Mouse (Mus musculus) heart, embryonic 14.5 days (tissue): ENCODE measurements at regions not wholly inside any gene's neighbourhood (a gene's known extent, or its start where the extent isn't known, plus 50 kb on each side); places are given as distances from the start of the nearest gene placed in this dataset.
"Not testable (repeated sequence)": the region's sequence is repeated elsewhere in the genome, so short reads cannot be mapped to it uniquely, and the experiment has no call there.

Experiments used
- ATAC-seq: fragments of 200-750 bp; cut with Nextera tagmentation; 2 replicates; pipeline ENCODE4 v1.8.0; 2017; ENCODE audit warnings: low read depth, moderate TSS enrichment; ENCODE audit not compliant: insufficient number of reproducible peaks, insufficient read depth, low FRiP score
- H3K27ac ChIP-seq, 2 experiments: fragments of 200-500 bp in 1 of 2; fragments of 300-500 bp in 1 of 2; sonication (generic) in 1 of 2; replicated peaks in 1 of 2; 2 replicates each; pipeline ENCODE4 v1.5.1; 2012 to 2014; ENCODE audit warnings: low read depth in 2 of 2, low read length in 2 of 2, control low read depth in 1 of 2, mild to moderate bottlenecking in 1 of 2, mixed read lengths in 1 of 2; ENCODE audit not compliant: control insufficient read depth in 1 of 2, insufficient read depth in 1 of 2
- H3K27me3 ChIP-seq: fragments of 300-500 bp; sonication (generic); 2 replicates; pipeline ENCODE4 v1.6.1; 2014; ENCODE audit warnings: mild to moderate bottlenecking, low read length, control low read depth; ENCODE audit not compliant: control insufficient read depth, insufficient read depth
- H3K36me3 ChIP-seq: fragments of 300-500 bp; sonication (generic); 2 replicates; pipeline ENCODE4 v1.6.1; 2014; ENCODE audit warnings: mild to moderate bottlenecking, control low read depth, low read length, mixed read lengths; ENCODE audit not compliant: control insufficient read depth, insufficient read depth
- H3K4me1 ChIP-seq, 2 experiments: fragments of 200-500 bp in 1 of 2; fragments of 300-500 bp in 1 of 2; sonication (generic) in 1 of 2; 2 replicates each; pipeline ENCODE4 v1.6.1; 2012 to 2014; ENCODE audit warnings: low read length in 2 of 2, control low read depth in 1 of 2, mixed read lengths in 1 of 2; ENCODE audit not compliant: control insufficient read depth in 2 of 2, insufficient read depth in 2 of 2
- H3K4me2 ChIP-seq: fragments of 300-500 bp; sonication (generic); 2 replicates; pipeline ENCODE4 v1.6.1; 2014; ENCODE audit warnings: mild to moderate bottlenecking, low read length
- H3K4me3 ChIP-seq, 2 experiments: fragments of 200-500 bp in 1 of 2; fragments of 300-500 bp in 1 of 2; sonication (generic) in 1 of 2; 2 replicates each; pipeline ENCODE4 v1.5.1; 2012 to 2014; ENCODE audit warnings: low read length in 2 of 2, mild to moderate bottlenecking in 2 of 2, control low read depth in 1 of 2, low read depth in 1 of 2, moderate library complexity in 1 of 2; ENCODE audit not compliant: control insufficient read depth in 1 of 2, insufficient read depth in 1 of 2
- H3K9ac ChIP-seq: fragments of 300-500 bp; sonication (generic); 2 replicates; pipeline ENCODE4 v1.6.1; 2014; ENCODE audit warnings: mild to moderate bottlenecking, low read length
- H3K9me3 ChIP-seq: fragments of 300-500 bp; sonication (generic); 2 replicates; pipeline ENCODE4 v1.6.1; 2016; ENCODE audit warnings: low read length, control low read depth; ENCODE audit not compliant: control insufficient read depth
- WGBS: fragments of 180-500 bp; shearing (Covaris S2); extraction: QIAGEN DNeasy Blood & Tissue Kit; methylation state at CpG from one replicate; pipeline ENCODE4 v1.1.7; 2014; 5-methylcytosine and 5-hydroxymethylcytosine counted together

DNA sequence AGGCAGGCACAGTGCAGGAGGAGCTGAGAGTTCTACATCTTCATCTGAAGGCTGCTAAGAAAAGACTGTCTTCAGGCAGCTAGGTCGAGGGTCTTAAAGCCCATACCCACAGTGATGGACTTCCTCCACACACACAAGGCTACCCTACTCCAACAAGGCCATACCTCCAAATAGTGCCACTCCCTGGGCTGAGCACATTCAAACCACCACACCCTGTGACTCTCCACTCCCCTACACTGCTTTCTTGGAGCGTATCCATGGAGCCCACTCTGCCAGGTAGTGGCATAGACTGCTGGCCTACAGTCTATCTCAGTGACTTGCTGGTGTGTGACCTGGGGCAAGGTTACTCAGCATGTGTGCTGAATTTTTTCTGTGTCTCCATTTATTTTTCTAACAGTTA lies 88.0 kb downstream of the Elovl4 start:
- peaks cover 7 to 16% of the 10 kb centered on the region in 2 experiments for H3K4me1 ChIP-seq
- WGBS: 87% methylated on average over 2 of the region's 2 CpGs
- not testable (repeated sequence) for H3K9me3 ChIP-seq, ATAC-seq, H3K4me3 ChIP-seq, H3K27me3 ChIP-seq, H3K36me3 ChIP-seq, H3K4me2 ChIP-seq, H3K27ac ChIP-seq, H3K9ac ChIP-seq

DNA sequence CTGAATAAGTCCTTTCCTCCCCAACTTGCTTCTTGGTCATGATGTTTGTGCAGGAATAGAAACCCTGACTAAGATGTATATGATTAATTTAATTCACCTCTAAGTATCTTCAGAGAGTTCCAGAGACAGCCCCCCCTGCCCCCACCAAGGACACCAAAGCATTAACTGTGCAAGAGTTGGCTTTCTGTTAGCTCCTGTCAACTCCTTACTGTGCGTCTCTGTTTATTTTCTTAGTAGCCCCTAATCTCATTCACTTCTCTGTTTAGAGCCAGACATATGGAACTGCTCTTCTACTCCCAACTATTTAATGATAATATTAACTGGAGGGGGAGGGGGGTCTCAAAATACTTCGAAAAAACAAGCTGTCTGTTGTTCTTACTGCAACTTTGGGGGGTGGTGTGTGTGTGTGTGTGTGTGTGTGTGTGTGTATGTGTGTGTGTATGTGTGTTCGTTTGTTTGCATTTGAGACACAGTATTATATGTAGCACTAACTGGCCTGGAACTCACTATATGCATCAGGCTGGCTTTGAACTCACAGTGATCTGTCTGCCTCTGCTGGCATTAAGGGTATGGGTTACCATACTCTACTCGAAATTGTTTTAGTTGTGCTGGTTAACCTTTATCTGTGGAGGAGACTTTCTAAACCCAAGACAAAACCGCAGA lies 89.8 kb downstream of the Elovl4 start:
- WGBS: 44% methylated on average over 5 of the region's 5 CpGs

DNA sequence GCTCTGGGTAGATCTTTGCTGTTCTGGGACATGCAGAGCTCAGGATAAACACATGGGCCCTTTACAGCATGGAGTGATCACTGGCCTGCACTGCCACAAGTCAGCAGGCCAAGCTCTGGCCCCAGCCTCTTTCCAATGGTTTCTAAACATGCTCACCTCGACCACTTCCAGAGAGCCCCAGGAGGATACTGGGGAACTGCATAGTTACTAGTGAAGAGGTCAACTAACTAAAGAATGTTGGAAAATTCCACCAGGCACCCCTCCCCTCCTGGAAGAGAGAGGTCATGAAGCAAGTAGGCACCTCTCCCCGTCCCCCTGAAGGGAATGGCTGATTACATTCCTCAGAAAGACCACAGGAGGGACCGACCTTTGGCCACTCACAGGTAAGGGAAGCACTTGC lies 98.7 kb downstream of the Elovl4 start:
- WGBS: 52% methylated on average over 3 of the region's 3 CpGs
- no peak for ATAC-seq
- H3K36me3 ChIP-seq: no peaks in the 10 kb centered on the region
- no peak overlapping the region for H3K4me2 ChIP-seq
- no peak overlapping the region for H3K27ac ChIP-seq
- H3K27me3 ChIP-seq: no peaks in the 10 kb centered on the region
- no peak overlapping the region for H3K4me3 ChIP-seq
- no peaks in the 10 kb centered on the region for H3K4me1 ChIP-seq
- no peaks in the 10 kb centered on the region for H3K9me3 ChIP-seq
- no peak overlapping the region for H3K9ac ChIP-seq

More for the DNA sequence above, 89.8 kb downstream of the Elovl4 start:
- no peaks in the 10 kb centered on the region for H3K9me3 ChIP-seq
- peak; percentile 78; the same call in 1 of the 2 replicates for ATAC-seq
- no peak overlapping the region for H3K4me3 ChIP-seq
- no peaks in the 10 kb centered on the region for H3K27me3 ChIP-seq
- H3K27ac ChIP-seq: peak overlapping the region; percentile 2 to 30; a peak in 1 of 4 replicates
- no peak overlapping the region for H3K4me2 ChIP-seq
- H3K36me3 ChIP-seq: no peaks in the 10 kb centered on the region
- peaks cover 7 to 16% of the 10 kb centered on the region in 2 experiments for H3K4me1 ChIP-seq
- no peak overlapping the region for H3K9ac ChIP-seq

DNA sequence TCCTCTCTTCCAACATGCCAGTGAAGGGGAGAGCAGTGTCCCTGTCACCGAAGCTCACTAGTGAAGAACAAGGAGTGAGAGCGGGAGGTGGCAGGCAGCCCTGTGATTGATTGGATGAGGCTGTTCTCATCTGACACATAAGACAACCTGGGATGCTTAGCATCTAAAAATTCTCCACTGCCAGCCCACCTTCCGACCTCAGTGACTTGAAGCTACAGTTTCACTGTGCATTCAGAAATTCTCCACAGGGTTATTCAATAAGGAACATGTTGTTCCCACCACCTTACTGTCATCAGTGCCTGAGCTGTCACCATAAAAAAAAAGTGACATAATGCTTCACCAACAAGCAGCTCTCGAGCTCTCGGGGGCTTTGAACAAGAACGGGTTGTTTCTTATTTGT lies 100.0 kb downstream of the Elovl4 start:
- Histone ChIP-seq H3K4me1 (no peaks in the 10 kb centered on the region), H3K4me3 (no peak overlapping the region), H3K9ac (no peak overlapping the region), H3K27ac (no peak overlapping the region), H3K27me3 (no peaks in the 10 kb centered on the region), H3K36me3 (no peaks in the 10 kb centered on the region), H3K9me3 (no peaks in the 10 kb centered on the region), H3K4me2 (no peak overlapping the region)
- 73% methylated on average over 6 of the region's 6 CpGs for WGBS
- no peak for ATAC-seq

DNA sequence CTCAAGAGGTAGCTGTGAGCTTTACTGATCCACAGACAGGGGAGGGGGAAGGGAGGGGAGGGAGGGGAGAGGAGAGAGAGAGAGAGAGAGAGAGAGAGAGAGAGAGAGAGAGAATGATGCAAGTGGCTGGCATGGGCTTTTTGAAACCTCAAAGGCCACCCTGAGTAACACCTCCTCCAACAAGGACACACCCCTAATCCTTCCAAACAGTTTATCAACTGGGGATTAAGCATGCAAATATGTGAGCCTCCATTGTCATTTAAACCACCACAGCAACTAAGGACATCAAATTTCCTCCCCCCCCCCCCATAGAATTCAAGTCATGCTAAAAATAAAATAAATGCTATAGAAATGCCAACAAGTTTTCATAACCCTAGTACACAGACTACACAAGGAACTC lies 101.9 kb downstream of the Elovl4 start:
- no peaks in the 10 kb centered on the region for H3K4me1 ChIP-seq
- no peak overlapping the region for H3K4me2 ChIP-seq
- no peaks in the 10 kb centered on the region for H3K27me3 ChIP-seq
- no peak overlapping the region for H3K4me3 ChIP-seq
- H3K27ac ChIP-seq: no peak overlapping the region
- no peak overlapping the region for H3K9ac ChIP-seq
- no peak for ATAC-seq
- H3K9me3 ChIP-seq: no peaks in the 10 kb centered on the region
- H3K36me3 ChIP-seq: no peaks in the 10 kb centered on the region

DNA sequence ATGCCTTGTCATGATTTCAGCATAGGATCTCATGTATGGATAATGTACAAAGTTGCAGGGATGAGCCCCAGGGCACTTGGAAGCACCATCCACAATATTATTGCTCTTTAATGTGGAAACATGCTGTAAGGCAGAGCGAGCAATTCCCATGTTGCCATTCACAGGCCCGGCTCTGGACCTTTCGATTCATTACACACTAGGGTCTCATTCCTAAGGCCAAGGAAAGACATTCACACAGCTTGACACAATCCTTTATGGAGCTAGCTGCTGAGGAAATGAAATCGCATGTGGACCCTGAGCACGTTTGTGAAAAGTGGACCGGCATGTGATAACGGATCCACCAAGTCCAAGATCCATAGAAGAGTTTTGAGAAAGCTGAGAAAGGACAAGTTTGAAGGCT lies 105.2 kb downstream of the Elovl4 start:
- Histone ChIP-seq H3K4me3 (no peak overlapping the region), H3K27ac (no peak overlapping the region), H3K9ac (no peak overlapping the region), H3K9me3 (no peaks in the 10 kb centered on the region), H3K27me3 (no peaks in the 10 kb centered on the region), H3K36me3 (no peaks in the 10 kb centered on the region), H3K4me2 (no peak overlapping the region), H3K4me1 (no peaks in the 10 kb centered on the region)
- WGBS: 89% methylated on average over 7 of the region's 7 CpGs
- ATAC-seq: no peak

DNA sequence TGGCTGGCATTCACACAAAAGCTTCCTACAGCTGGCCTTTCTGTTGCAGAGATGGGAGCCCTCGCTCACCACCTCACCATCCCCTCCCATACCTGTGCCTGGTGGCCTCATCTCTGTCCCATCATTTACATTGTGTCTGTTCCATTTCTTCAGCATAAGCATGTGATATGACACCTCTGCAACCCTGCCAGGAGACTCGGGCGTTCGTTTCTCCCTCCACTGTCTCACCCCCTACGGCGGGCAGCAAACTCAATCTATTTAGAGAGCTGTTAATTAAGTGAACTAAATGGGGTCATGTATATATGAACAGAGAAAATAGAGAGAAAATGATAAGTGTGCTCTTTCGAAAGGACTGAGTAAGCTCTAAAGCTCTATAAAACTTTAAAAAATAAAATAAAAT lies 106.0 kb downstream of the Elovl4 start:
- Histone ChIP-seq H3K4me1 (no peaks in the 10 kb centered on the region), H3K36me3 (no peaks in the 10 kb centered on the region), H3K27me3 (no peaks in the 10 kb centered on the region), H3K4me2 (no peak overlapping the region), H3K9me3 (no peaks in the 10 kb centered on the region), H3K27ac (no peak overlapping the region), H3K9ac (no peak overlapping the region), H3K4me3 (no peak overlapping the region)
- no peak for ATAC-seq
- 81% methylated on average over 7 of the region's 7 CpGs for WGBS
